ENCODE assay signal across 8 mouse cellular contexts in genomic region chr2:13572647-13573407, GRCm38 (mm10). TPM values are rescaled to one million over a fixed set of nuclear protein-coding genes. Genes with fewer than 3 reads are reported as not detected.
DNase-seq lines count a peak whose midpoint lies in the region; ATAC-seq lines count a peak whose summit lies in the region.

No protein-coding gene starts in this region.

- H3K9ac ChIP-seq in lung, embryonic 16.5 days (ENCODE audit: low read length) = peak overlapping the region; percentile 89
- H3K9ac ChIP-seq in limb, embryonic 11.5 days (ENCODE audit: low read length) = peak overlapping the region; percentile 71; the same call in 1 of the 2 replicates
- peak overlapping the region; percentile 93 for H3K9ac ChIP-seq in neural tube, embryonic 13.5 days

- H3K36me3 ChIP-seq in lung, embryonic 16.5 days (ENCODE audit: control insufficient read depth, insufficient read depth, low read length) = peaks cover 8% of the 10 kb centered on the region
- peaks cover 18% of the 10 kb centered on the region for H3K36me3 ChIP-seq in embryonic facial prominence, embryonic 10.5 days (replicated peaks)
- peaks cover 4% of the 10 kb centered on the region; the same call in 1 of the 2 replicates for H3K36me3 ChIP-seq in limb, embryonic 11.5 days (ENCODE audit: control insufficient read depth, insufficient read depth, low read length)
- H3K36me3 ChIP-seq in neural tube, embryonic 13.5 days = 0 out of 2 replicates have a peak, but pooled peaks cover 2% of the 10 kb centered on the region

- ATAC-seq in lung, embryonic 16.5 days (ENCODE audit: low read depth) = peak; percentile 32
- ATAC-seq in limb, embryonic 11.5 days (ENCODE audit: insufficient number of reproducible peaks, low FRiP score, low TSS enrichment, low read depth) = no peak
- peak; percentile 7; the same call in 1 of the 2 replicates for ATAC-seq in neural tube, embryonic 13.5 days (ENCODE audit: low read depth)

- H3K4me3 ChIP-seq in lung, embryonic 16.5 days (ENCODE audit: low read length) = peak overlapping the region; percentile 86
- peak overlapping the region; percentile 83 for H3K4me3 ChIP-seq in embryonic facial prominence, embryonic 10.5 days
- peak overlapping the region; percentile 76 for H3K4me3 ChIP-seq in limb, embryonic 11.5 days (ENCODE audit: low read depth, low read length)
- peak overlapping the region; percentile 80 for H3K4me3 ChIP-seq in neural tube, embryonic 13.5 days

- intact Hi-C loops in left cerebral cortex, postnatal 14 days (cut with DNase I) = loop anchor here (10.0 kb wide), 1 partner anchor 178 kb away; no protein-coding TSS in a partner anchor

- H3K4me1 ChIP-seq in lung, embryonic 16.5 days (replicated peaks; ENCODE audit: control insufficient read depth, insufficient read depth, low read length) = peaks cover 10% of the 10 kb centered on the region
- H3K4me1 ChIP-seq in embryonic facial prominence, embryonic 10.5 days = peaks cover 31% of the 10 kb centered on the region
- H3K4me1 ChIP-seq in limb, embryonic 11.5 days (ENCODE audit: control insufficient read depth, insufficient read depth, low read length) = peaks cover 4% of the 10 kb centered on the region; the same call in 1 of the 2 replicates
- peaks cover 36% of the 10 kb centered on the region for H3K4me1 ChIP-seq in neural tube, embryonic 13.5 days (replicated peaks)

- WGBS in lung, embryonic 16.5 days = 9% methylated on average over 12 of the region's 12 CpGs
- WGBS in embryonic facial prominence, embryonic 10.5 days = 6% methylated on average over 12 of the region's 12 CpGs
- WGBS in limb, embryonic 11.5 days = 12% methylated on average over 12 of the region's 12 CpGs
- WGBS in neural tube, embryonic 13.5 days = 4% methylated on average over 12 of the region's 12 CpGs

- no peaks in the 10 kb centered on the region for H3K9me3 ChIP-seq in lung, embryonic 16.5 days (ENCODE audit: control insufficient read depth, low read length)
- H3K9me3 ChIP-seq in embryonic facial prominence, embryonic 10.5 days = no peaks in the 10 kb centered on the region
- no peaks in the 10 kb centered on the region for H3K9me3 ChIP-seq in limb, embryonic 11.5 days (ENCODE audit: control insufficient read depth, low read length)
- H3K9me3 ChIP-seq in neural tube, embryonic 13.5 days = no peaks in the 10 kb centered on the region

- no peak for DNase-seq in lung, postnatal 14 days
- DNase-seq in embryonic facial prominence, embryonic 10.5 days (ENCODE audit: low spot score) = no peak
- no peak for DNase-seq in limb, embryonic 11.5 days (ENCODE audit: low spot score)
- DNase-seq in cerebellum, postnatal 14 days = no peak
- DNase-seq in thymus, postnatal 10 days (ENCODE audit: low spot score in 2 of 2) = no peak
- no peak for DNase-seq in left cerebral cortex, postnatal 14 days (ENCODE audit: low spot score in 2 of 2)

- peak overlapping the region; percentile 99 for H3K27ac ChIP-seq in lung, embryonic 16.5 days (ENCODE audit: low read length)
- H3K27ac ChIP-seq in embryonic facial prominence, embryonic 10.5 days (replicated peaks) = peak overlapping the region; percentile 94
- peak overlapping the region; percentile 81; the same call in 1 of the 2 replicates for H3K27ac ChIP-seq in limb, embryonic 11.5 days (replicated peaks; ENCODE audit: low read depth, low read length)
- H3K27ac ChIP-seq in neural tube, embryonic 13.5 days (replicated peaks) = peak overlapping the region; percentile 96

- H3K27me3 ChIP-seq in lung, embryonic 16.5 days (ENCODE audit: control insufficient read depth, insufficient read depth, low read depth, low read length) = no peaks in the 10 kb centered on the region
- H3K27me3 ChIP-seq in embryonic facial prominence, embryonic 10.5 days (replicated peaks; ENCODE audit: low read depth, poor library complexity, severe bottlenecking) = peaks cover 12% of the 10 kb centered on the region; the same call in 1 of the 2 replicates
- H3K27me3 ChIP-seq in limb, embryonic 11.5 days (ENCODE audit: control insufficient read depth, insufficient read depth, low read length) = no peaks in the 10 kb centered on the region
- H3K27me3 ChIP-seq in neural tube, embryonic 13.5 days = no peaks in the 10 kb centered on the region

- peak overlapping the region; percentile 75 for H3K4me2 ChIP-seq in lung, embryonic 16.5 days (ENCODE audit: low read depth, low read length)
- peak overlapping the region; percentile 87 for H3K4me2 ChIP-seq in limb, embryonic 11.5 days (ENCODE audit: low read depth, severe bottlenecking)
- peak overlapping the region; percentile 78 for H3K4me2 ChIP-seq in neural tube, embryonic 13.5 days

RNA-seq across cellular contexts. Expression of gene Vim, which starts 0.9 kb away (rescaled TPM):
- polyA plus RNA-seq in lung, embryonic 16.5 days (2015; fragmentation: Nextera tagmentation; extraction: Ambion mirVana) = 922 and 967 TPM in 2 replicates
- polyA plus RNA-seq in embryonic facial prominence, embryonic 10.5 days (2016; fragmentation: Nextera tagmentation; extraction: Ambion mirVana) = 433 and 466 TPM in 2 replicates
- polyA plus RNA-seq in limb, embryonic 11.5 days (2014; fragmentation: Nextera tagmentation; extraction: Ambion mirVana) = 398 and 406 TPM in 2 replicates
- 952 and 963 TPM in 2 replicates for polyA plus RNA-seq in neural tube, embryonic 13.5 days (2015; fragmentation: Nextera tagmentation; extraction: Ambion mirVana)
- 10 to 100 TPM; 82.1 to 84.0 TPM for total RNA-seq in left cerebral cortex, postnatal 14 days (2021)

RNA-seq across cellular contexts. Expression of gene Trdmt1, which starts 28.4 kb away (rescaled TPM):
- polyA plus RNA-seq in lung, embryonic 16.5 days (2015; fragmentation: Nextera tagmentation; extraction: Ambion mirVana) = 14.8 and 16.5 TPM in 2 replicates
- polyA plus RNA-seq in embryonic facial prominence, embryonic 10.5 days (2016; fragmentation: Nextera tagmentation; extraction: Ambion mirVana) = 7.5 TPM in 2 replicates
- polyA plus RNA-seq in limb, embryonic 11.5 days (2014; fragmentation: Nextera tagmentation; extraction: Ambion mirVana) = 9.3 TPM in 2 replicates
- polyA plus RNA-seq in neural tube, embryonic 13.5 days (2015; fragmentation: Nextera tagmentation; extraction: Ambion mirVana) = 7.5 and 9.9 TPM in 2 replicates
- total RNA-seq in left cerebral cortex, postnatal 14 days (2021) = 1 to 10 TPM; 5.0 to 6.3 TPM
